Mouse (Mus musculus) layer of hippocampus, postnatal 36 days (tissue): ENCODE measurements around the gene A230050P20Rik. TPM values are rescaled to one million over a fixed set of nuclear protein-coding genes. Genes with fewer than 3 reads are reported as not detected.
"Not testable (repeated sequence)": the region's sequence is repeated elsewhere in the genome, so short reads cannot be mapped to it uniquely, and the experiment has no call there.

Experiments used
- DNase-seq, 2 experiments: peaks; one replicate each; pipeline ENCODE4 v3.0.0; 2022
- total RNA-seq, 2 experiments: library from RNA; stranded (reverse); gene quantifications; 2 replicates each; pipeline ENCODE4 v1.2.3; 2021

A230050P20Rik gene
- 10 to 100 TPM; 68.4 to 69.6 TPM for total RNA-seq

- DNase-seq, result peak; percentile 76 to 79
Observed at GRCm38 (mm10) chr9:20868448-20869001, at the start of gene A230050P20Rik. Gene A230050P20Rik (plus strand): TSS chr9:20868642.

DNA sequence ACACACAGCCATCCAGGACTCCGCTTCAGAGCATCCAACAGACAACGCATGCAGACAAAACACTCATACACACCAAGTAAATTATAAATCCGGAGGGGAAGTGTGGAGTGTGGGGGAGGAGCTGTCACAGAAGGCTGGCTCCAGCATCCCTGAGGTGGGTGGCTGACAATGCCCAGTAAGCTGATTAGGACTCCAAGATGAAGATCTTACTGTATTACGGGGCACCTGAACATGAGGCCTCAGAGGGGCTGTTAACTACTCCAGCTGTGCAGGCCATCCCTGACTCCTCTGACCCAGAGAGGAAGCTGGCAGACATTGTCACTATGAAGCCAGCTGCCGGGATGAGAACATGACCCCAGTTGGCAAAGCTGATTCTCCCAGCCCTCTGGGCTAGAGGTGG, 48.4 kb upstream of the A230050P20Rik start:
- no peak for DNase-seq

DNA sequence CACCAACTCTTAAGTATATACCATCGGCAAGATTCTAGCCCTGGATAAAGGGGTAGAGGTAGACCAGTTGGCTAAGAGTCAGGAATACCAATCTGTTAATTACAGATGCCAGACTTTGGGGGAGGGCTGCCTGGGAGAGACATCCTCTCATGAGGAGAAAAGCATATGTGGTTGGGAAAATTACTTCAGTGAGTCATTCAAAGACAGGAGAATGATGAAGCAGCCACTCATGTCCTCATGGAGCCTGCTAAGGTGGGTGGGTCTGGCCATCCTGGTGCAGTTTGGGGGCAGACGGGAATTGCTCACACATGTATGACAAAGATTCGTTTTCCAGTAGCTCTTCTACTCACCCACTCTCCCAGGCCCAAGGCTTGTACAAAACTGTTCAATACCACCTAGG, 45.6 kb upstream of the A230050P20Rik start:
- peak; percentile 27 to 28 for DNase-seq

- DNase-seq, result no peak
Observed at GRCm38 (mm10) chr9:20825781-20826180, 42.7 kb upstream of the A230050P20Rik start.

GRCm38 (mm10) chr9:20828127-20828526, 40.3 kb upstream of the A230050P20Rik start:
- DNase-seq, result no peak

DNA sequence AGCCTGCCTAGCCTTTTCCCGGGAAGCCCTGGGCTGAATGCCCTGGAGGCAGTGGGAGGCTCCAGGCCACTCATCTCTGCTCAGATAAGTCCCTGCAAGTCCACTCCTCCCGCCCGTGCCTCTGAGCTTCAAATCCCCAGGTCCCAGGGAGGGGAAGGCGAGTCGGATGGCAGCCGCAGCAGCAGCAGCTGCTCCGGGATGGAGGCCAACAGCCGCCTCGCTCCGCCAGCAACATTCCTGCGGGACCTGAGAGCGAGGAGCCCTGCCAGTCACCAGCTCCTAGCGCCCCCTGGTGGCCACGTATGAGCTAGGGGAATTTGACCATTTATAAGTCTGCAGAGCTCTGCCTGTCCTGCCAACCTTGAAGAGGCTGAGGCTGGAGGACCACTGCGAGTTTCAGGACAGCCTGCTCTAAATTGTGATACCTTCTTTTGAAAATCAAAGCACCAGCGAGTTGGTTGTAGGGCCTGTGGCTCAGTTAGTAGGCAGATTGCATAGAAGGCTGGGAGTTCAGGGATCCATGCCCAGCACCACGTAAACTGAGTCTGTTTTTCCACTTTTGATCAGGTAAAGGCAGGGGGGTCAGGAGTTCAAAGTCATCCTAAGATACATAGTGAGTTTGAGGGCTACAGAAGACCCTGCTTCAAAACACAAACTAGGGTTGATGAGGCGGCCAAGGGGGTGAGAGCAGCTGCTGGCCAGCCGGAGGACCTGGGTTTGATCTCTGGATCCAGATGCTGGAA, 37.4 kb upstream of the A230050P20Rik start:
- peak; percentile 91 for DNase-seq

DNA sequence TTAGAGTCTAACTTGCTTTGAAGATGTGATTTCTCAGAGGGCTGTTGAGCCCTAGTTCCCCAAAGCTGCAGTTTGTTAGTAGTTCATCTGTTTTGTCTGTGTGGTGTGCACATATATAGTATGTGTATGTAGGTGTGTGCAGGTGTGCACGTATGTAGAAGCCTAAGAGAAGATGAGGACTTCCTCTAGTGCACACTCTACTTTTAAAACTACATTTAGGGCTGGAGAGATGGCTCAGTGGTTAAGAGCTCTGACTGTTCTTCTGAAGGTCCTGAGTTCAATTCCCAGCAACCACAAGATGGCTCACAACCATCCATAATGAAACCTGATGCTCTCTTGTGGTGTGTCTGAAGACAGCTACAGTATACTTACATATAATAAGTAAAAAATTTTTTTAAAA, 33.6 kb upstream of the A230050P20Rik start:
- DNase-seq, result no peak

GRCm38 (mm10) chr9:20835431-20835954, 32.9 kb upstream of the A230050P20Rik start:
- DNase-seq, result not testable (repeated sequence)

DNA sequence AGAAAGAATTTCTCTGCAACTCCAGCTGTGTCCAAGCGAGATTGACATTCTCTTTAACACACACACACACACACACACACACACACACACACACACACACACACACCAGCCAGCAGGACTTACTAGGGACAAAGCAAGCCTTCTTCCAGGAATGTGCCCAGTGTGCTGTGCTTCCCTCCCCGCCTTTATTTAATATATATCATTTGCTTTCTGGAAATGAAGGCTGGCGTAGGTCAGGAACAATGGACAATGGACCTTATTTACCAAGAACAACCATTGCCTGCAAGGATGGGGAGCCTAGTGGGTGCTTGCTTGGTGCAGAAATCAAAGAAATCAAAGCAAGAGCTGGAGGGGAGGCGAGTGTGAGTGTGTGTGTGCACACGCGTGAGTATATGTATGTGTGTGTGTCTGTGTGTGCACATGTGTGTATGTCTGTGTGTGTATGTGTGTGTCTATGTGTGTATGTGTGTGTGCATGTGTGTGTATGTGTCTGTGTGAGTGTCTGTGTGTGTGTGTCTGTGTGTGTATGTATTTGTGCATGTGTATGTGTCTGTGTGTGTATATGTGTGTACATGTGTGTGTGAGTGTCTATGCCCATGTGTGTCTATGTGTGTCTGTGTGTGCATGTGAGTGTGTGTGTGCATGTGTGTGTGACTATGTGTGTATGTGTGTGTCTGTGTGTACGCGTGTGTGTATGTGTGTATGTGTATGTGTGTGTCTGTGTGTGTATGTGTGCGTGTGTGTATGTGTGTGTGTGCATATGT, 31.1 kb upstream of the A230050P20Rik start:
- DNase-seq, result no peak

DNA sequence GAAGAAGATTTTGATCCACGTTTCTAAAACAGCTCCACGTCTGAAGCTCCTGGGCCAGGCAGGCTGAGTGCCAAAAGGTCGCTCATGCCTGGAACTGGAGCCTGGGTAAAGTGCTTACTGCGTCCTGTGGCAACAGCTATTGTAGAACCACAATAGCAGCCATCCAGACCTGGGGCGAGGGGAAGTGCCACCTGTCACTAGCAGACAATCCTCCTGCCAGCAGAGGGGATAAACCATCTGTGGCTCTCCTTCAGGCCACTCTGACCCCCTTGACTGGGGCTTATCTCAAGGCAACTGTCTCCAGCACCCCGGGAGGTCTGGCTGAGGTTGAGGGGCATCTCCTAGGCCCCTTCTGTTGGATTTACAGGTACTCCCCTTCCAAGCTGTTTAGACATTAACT, 29.5 kb upstream of the A230050P20Rik start:
- DNase-seq, result no peak

DNA sequence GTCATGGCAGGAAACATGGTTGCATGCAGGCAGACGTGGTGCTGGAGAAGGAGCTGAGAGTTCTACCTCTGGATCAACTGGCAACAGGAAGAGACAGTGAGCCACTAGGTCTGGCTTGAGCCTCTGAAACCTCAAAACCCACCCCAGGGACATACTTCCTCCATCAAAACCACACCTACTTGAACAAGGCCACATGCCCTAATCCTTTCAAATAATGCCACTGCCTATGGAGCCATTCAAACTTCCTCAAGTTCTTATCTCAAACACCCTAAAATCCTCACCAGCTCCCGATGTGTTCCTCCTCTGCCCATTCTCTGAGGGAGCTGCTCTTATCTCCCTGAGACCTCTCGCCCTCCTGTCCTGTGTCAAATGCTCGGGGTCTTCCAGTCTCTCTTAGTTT, 26.2 kb upstream of the A230050P20Rik start:
- DNase-seq, result no peak

DNA sequence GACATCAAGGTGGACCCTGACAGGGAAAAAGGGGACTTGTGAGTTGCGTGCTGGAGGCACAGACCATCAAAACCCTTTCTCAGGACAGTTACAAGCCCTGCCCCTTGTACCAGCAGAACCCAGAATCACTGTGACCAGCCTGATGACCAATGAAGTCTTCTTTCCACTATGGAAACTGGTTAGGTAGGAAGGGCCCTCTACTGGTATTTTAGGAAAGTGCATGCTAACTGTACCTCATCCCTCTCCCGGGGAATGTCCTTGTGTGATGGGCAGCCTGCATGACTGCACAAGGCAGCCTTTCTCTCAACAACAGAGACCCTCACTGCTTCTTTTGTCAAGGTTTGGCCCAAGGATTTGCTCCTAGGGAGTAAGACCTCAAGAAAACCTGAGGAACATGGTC, 25.8 kb upstream of the A230050P20Rik start:
- no peak for DNase-seq

GRCm38 (mm10) chr9:20850179-20850578, 18.3 kb upstream of the A230050P20Rik start:
- no peak for DNase-seq

DNA sequence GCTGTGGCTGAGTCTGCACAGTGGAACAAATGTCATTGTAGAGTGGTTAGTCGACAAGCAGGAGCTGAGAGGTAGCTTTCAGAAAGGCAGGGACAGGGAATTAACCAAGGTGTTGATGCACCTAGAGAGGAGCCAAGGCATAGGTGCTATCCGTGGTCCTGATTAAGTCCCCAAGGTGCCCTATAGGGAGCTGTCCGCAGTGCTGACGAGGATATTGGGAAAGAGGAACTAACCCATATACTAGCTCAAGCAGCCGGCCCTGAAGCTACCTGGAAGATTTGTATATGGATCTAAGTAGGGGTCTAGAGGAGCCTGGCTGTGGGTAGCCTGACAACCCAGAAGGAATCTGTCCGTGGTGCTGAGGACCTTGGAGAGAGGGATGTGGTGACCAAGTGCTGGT, 11.3 kb upstream of the A230050P20Rik start:
- no peak for DNase-seq

- DNase-seq, result no peak
Observed at GRCm38 (mm10) chr9:20859926-20860325, 8.5 kb upstream of the A230050P20Rik start.

DNA sequence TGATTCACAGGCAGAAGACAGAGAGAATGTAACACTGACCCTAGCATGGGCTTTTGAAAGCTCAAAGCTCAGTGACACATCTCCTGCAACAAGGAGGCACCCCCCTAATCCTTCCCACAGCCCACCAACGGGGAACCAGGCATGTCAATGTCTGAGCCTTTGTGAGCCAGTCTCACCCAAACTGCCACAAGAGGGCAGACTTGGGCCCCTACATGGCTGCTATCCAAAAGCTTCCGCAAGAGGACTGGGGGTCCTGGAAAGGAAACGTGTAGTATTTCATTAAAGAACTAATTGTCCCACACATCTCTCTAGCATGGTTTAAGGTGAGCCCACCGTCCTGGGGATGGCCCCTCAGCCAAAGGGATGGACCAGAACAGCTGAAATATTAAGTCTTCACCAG, 6.6 kb upstream of the A230050P20Rik start:
- DNase-seq, result no peak

DNA sequence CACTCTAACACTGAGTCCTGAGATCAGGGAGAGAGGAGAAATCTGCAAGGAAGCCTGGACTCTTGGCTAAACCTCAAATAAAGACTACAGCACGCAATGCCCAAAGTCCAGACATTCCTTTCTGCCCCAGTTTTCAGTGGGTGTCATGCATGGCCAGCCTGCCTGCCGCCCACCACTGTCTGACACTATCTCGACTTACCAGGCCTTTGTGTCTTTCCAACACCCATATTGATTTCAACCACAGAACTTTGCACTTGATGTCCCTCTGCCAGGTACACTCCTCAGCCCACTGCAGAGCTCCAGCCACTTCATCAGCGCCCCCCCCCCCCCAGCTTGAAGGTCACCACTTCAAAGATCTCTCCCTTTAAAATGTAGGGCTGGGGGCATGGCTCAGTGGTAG, 6.2 kb upstream of the A230050P20Rik start:
- DNase-seq, result no peak

DNA sequence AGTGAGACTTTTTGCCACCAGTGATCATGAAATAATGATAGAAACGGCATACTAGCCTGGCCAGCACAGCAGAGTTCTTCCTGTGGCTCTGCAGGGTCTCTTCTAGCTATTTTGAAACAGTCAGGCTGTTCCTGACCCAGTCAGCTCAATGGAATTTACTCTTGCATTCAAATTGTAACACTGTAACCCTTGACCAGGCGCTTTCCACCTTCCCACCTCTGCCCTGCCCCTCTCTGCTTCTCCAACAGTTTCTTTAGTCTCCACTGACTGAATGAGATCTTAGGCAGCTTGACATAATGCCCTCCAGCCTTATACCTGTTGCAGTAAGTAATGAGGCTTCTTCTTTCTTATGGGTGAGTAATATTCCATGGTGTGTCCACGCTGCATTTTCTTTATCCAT, 1.6 kb upstream of the A230050P20Rik start:
- no peak for DNase-seq

DNA sequence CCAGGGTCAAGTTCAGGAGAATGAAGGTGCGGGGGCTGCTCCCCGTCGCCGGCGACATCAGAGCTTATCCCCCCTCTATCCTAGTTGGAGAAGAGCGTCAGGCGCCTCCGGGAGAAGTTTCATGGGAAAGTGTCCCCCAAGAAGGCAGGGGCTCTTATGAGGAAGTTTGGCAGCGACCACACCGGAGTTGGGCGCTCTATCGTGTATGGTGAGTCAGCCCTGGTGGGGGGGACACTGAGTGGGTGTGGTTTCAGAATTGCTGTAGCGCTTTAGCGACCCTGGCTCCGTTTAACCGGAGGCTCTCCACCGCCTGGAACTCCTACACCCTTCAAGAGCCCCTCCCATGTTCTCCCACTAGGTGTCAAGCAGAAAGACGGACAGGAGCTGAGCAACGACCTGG, 804 bp downstream of the A230050P20Rik start:
- DNase-seq, result no peak

- DNase-seq, result no peak
Observed at GRCm38 (mm10) chr9:20870211-20871173, 2.0 kb downstream of the A230050P20Rik start.

DNA sequence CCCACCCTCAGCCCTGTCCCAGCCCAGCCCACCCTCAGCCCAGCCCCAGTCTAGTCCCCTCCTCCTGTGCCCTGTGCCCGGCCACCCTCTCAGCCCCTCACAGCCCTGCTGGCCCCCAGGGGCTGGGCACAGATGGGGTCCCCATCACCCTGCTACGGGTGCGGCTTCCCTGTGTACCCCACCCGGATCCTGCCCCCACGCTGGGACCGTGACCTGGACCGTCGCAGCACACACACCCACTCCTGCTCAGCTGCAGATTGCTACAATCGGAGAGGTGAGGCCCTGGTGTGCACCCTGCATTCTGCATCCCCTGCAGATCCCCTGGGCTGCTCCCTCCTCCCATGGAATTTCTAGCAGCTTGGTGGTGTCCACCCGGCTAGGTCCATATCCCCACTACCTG, 4.5 kb downstream of the A230050P20Rik start:
- no peak for DNase-seq

- DNase-seq, result no peak
Observed at GRCm38 (mm10) chr9:20873521-20873920, 5.1 kb downstream of the A230050P20Rik start.
